Mouse (Mus musculus): ENCODE results near the gene Chchd6. TPM values are rescaled to one million over a fixed set of nuclear protein-coding genes. Genes with fewer than 3 reads are reported as not detected.

Chchd6 gene
- total and polyA plus RNA-seq, 2 experiments from 2014 or later = 105 to 180 TPM

DNA sequence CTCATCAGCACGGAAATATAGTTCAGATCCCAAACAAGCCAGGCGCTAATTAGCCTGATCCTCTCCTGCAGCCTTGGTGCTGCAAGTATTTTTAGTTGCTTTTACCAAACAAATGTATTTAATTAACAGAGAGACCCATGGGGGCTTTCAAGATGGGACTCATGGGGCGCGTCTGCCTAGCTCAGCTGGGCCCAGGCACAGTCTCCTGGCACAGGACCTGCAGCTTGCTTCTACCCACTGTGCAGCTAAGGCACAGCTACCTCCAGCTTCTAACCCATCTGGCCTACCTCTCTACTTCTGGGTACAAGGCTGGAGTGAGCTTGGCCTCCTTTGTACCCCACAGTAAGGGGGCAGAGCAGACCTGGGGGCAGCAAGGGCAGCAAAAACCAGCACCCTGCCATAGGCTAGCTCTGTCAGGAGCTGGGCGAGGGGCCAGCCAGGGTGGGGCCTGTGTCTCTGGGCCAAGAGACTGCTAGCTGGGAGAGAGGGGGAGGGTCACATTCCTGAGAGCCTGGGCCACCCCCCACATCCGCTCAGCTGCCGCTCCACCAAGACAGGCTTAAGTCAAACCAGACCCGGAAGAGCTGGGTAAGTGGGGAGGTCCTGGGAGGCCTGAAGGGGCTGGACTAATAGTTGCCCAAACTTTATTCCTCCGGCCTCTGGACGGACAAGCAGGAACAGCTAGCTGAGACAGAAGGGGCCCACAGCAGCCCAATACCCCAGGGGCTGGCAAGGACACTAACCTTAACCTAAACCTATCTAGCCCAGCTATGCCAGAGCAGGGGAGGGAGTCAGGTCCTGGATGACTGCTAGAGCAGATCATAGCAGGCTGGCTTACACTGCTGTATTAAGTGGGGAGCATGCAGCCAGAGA is 250.6 kb downstream of the Chchd6 start:
- H3K4me3 ChIP-seq (ENCODE audit: low read length) = no peak overlapping the region
- 30% methylated on average over 10 of the region's 10 CpGs for WGBS
- peaks cover 22% of the 10 kb centered on the region; the same call in 1 of the 2 replicates for H3K36me3 ChIP-seq (ENCODE audit: insufficient read depth, low read length)
- H3K27me3 ChIP-seq (ENCODE audit: insufficient read depth, low read length) = no peaks in the 10 kb centered on the region
- H3K4me1 ChIP-seq (ENCODE audit: insufficient read depth, low read length) = peaks cover 20% of the 10 kb centered on the region
- TF ChIP-seq CTCF (IDR thresholded peaks at IDR 0.05; ENCODE audit: low read depth) = no peak
- peak; percentile 53 for DNase-seq (ENCODE audit: low spot score)
- no peaks in the 10 kb centered on the region for H3K9me3 ChIP-seq (ENCODE audit: low read length)
- H3K27ac ChIP-seq = peak overlapping the region; percentile 23; the same call in 1 of the 2 replicates
- H3K4me2 ChIP-seq (ENCODE audit: low read depth, low read length) = no peak overlapping the region
- peak; percentile 41; the same call in 1 of the 2 replicates for ATAC-seq
- no peak overlapping the region for H3K9ac ChIP-seq (replicated peaks; ENCODE audit: low read length)

DNA sequence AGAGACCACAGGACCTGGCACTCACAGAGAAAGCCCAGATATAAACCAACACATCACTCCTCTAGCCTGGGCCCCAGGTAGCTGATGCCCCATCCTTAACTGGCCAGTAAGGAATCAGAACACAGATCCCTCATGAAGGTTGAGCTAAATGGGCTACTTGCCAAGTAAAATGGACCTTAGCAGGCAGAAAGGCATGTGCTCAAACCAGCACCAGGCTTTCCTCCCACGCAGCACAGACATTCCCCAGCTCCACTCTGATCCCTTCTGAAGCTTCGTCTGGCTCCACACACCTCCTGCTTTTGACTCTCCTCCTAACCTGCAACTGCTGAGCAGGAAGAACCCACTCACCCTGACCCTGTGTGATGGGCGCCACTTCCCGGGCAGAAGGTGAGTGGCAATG is 253.5 kb downstream of the Chchd6 start:
- no peak overlapping the region for H3K4me2 ChIP-seq (ENCODE audit: low read depth, low read length)
- WGBS = 85% methylated on average over 4 of the region's 4 CpGs
- H3K9ac ChIP-seq (replicated peaks; ENCODE audit: low read length) = no peak overlapping the region
- no peaks in the 10 kb centered on the region for H3K9me3 ChIP-seq (ENCODE audit: low read length)
- DNase-seq (ENCODE audit: low spot score) (no peak), ATAC-seq (no peak)
- H3K4me3 ChIP-seq (ENCODE audit: low read length) = no peak overlapping the region
- no peak overlapping the region for H3K27ac ChIP-seq
- peaks cover 13% of the 10 kb centered on the region for H3K4me1 ChIP-seq (ENCODE audit: insufficient read depth, low read length)
- TF ChIP-seq CTCF (IDR thresholded peaks at IDR 0.05; ENCODE audit: low read depth) = no peak
- no peaks in the 10 kb centered on the region for H3K27me3 ChIP-seq (ENCODE audit: insufficient read depth, low read length)
- H3K36me3 ChIP-seq (ENCODE audit: insufficient read depth, low read length) = peaks cover 41% of the 10 kb centered on the region

DNA sequence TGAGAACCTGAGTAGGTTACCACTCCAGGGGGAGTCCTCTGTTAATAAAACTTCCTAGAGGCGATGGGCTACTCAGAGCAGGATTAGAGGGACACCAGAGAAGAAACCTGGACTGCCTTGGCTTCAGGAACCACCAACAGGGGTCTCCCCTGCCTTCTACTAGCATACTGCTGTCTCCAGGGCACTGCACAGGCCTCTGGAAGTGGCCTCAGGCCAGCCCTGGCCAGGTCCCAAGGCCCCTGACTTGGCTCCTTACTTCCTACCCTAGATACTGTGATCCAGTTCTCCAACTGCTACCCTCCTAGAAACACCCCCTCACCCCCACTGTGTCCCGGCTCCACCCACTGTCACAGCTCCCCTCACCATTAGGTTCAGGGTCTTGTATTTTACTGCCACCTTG is 256.0 kb downstream of the Chchd6 start:
- ATAC-seq (peak; percentile 80), DNase-seq (ENCODE audit: low spot score) (peak; percentile 71)
- Histone ChIP-seq H3K9ac (replicated peaks; ENCODE audit: low read length) (no peak overlapping the region), H3K4me2 (ENCODE audit: low read depth, low read length) (no peak overlapping the region), H3K4me1 (ENCODE audit: insufficient read depth, low read length) (peaks cover 2% of the 10 kb centered on the region; the same call in 1 of the 2 replicates), H3K27ac (no peak overlapping the region), H3K27me3 (ENCODE audit: insufficient read depth, low read length) (no peaks in the 10 kb centered on the region), H3K9me3 (ENCODE audit: low read length) (no peaks in the 10 kb centered on the region), H3K4me3 (ENCODE audit: low read length) (no peak overlapping the region), H3K36me3 (ENCODE audit: insufficient read depth, low read length) (peaks cover 56% of the 10 kb centered on the region)
- WGBS = 64% methylated on average over 2 of the region's 2 CpGs
- peak; percentile 62 for TF ChIP-seq CTCF (IDR thresholded peaks at IDR 0.05; ENCODE audit: low read depth)

DNA sequence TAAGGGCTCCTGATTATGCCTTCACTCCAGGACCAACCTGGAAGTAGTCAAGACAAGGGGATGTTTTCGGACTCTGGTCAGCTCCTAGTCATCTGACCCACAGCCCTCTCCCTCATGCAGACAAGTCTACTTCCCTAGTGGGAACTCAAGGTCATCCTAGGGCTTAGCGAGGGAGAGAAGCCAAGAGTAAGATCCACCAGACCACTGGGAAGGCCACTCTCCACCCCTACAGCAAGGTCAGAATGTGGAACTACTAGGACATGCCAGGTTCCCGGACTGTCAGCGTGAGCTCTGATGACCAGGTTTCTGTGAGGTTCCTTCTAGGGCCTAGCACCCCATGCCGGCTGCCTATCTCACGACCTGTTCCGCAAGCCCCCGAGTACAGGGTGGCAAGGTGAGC is 256.7 kb downstream of the Chchd6 start:
- H3K27me3 ChIP-seq (ENCODE audit: insufficient read depth, low read length) = no peaks in the 10 kb centered on the region
- no peak for TF ChIP-seq CTCF (IDR thresholded peaks at IDR 0.05; ENCODE audit: low read depth)
- H3K4me1 ChIP-seq (ENCODE audit: insufficient read depth, low read length) = peaks cover 4% of the 10 kb centered on the region; the same call in 1 of the 2 replicates
- peaks cover 57% of the 10 kb centered on the region for H3K36me3 ChIP-seq (ENCODE audit: insufficient read depth, low read length)
- H3K27ac ChIP-seq = no peak overlapping the region
- no peak overlapping the region for H3K9ac ChIP-seq (replicated peaks; ENCODE audit: low read length)
- DNase-seq (ENCODE audit: low spot score) = no peak
- H3K9me3 ChIP-seq (ENCODE audit: low read length) = no peaks in the 10 kb centered on the region
- no peak overlapping the region for H3K4me3 ChIP-seq (ENCODE audit: low read length)
- WGBS = 92% methylated on average over 8 of the region's 8 CpGs
- ATAC-seq = no peak
- no peak overlapping the region for H3K4me2 ChIP-seq (ENCODE audit: low read depth, low read length)

DNA sequence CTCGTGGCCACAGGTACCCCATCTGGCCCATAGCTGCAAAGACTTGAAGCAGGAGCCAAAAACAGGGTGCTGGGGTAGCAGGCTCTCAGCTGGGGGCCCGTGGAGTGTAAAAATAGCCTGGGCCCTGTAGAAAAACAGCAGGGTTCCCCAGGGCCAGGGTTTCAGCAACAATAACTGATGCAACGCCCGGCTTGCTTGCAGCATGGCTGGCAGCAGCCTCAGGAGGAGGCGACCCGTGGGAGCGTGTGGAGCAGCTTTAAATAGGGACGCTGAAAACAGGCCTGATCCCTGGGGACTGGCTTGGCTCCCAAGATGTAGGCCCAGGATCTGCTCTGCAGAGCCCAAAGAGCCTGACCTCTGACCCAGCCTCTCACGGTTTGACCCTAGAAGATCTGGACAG is 257.9 kb downstream of the Chchd6 start:
- H3K27me3 ChIP-seq (ENCODE audit: insufficient read depth, low read length) = no peaks in the 10 kb centered on the region
- H3K36me3 ChIP-seq (ENCODE audit: insufficient read depth, low read length) = peaks cover 65% of the 10 kb centered on the region
- H3K9ac ChIP-seq (replicated peaks; ENCODE audit: low read length) = no peak overlapping the region
- DNase-seq (ENCODE audit: low spot score) (no peak), ATAC-seq (no peak)
- no peak overlapping the region for H3K4me2 ChIP-seq (ENCODE audit: low read depth, low read length)
- 63% methylated on average over 9 of the region's 9 CpGs for WGBS
- H3K9me3 ChIP-seq (ENCODE audit: low read length) = no peaks in the 10 kb centered on the region
- H3K4me1 ChIP-seq (ENCODE audit: insufficient read depth, low read length) = peaks cover 4% of the 10 kb centered on the region; the same call in 1 of the 2 replicates
- H3K27ac ChIP-seq = no peak overlapping the region
- no peak overlapping the region for H3K4me3 ChIP-seq (ENCODE audit: low read length)
- TF ChIP-seq CTCF (IDR thresholded peaks at IDR 0.05; ENCODE audit: low read depth) = no peak

DNA sequence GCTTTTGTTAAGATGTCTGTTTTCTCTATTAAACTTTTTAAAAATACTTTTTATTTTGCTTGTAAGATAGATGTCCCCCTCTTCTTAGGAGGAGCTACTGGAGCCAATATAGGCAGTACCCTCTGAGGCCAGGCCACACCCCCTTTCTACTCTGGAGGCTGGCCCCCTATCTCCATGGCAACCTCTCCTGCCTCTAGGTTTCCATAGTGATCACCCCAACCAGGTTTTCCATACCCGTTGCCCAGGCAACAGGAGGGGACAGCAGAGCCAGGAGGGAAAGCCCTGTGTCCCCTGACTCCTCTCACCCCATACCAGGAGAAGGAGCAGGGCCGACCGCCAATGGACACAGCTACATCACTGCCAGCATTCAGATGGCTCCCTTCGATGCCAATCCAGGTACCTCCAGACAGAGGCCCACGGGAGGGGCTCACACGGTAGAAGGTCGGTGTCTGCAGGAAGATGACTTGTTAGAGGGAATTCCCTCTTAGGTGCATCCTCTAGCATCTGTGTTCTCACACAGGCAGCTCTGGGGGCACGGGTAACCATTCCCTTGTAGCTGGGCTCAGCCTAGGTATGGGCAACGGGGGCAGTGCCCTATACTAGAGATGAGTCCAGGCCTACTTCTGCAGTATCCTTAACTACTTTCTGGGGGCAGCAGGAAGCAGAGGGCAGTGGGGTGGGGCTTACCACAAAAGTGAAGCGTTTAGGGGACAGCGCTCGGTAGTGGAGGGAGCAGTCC is 261.3 kb downstream of the Chchd6 start:
- 33% methylated on average over 12 of the region's 12 CpGs for WGBS
- no peak overlapping the region for H3K4me2 ChIP-seq (ENCODE audit: low read depth, low read length)
- peaks cover 71% of the 10 kb centered on the region for H3K36me3 ChIP-seq (ENCODE audit: insufficient read depth, low read length)
- no peak overlapping the region for H3K4me3 ChIP-seq (ENCODE audit: low read length)
- H3K27me3 ChIP-seq (ENCODE audit: insufficient read depth, low read length) = no peaks in the 10 kb centered on the region
- no peak for TF ChIP-seq CTCF (IDR thresholded peaks at IDR 0.05; ENCODE audit: low read depth)
- DNase-seq (ENCODE audit: low spot score) (peak; percentile 84), ATAC-seq (peak; percentile 80)
- no peaks in the 10 kb centered on the region for H3K9me3 ChIP-seq (ENCODE audit: low read length)
- H3K27ac ChIP-seq = no peak overlapping the region
- H3K9ac ChIP-seq (replicated peaks; ENCODE audit: low read length) = no peak overlapping the region
- H3K4me1 ChIP-seq (ENCODE audit: insufficient read depth, low read length) = peaks cover 4% of the 10 kb centered on the region; the same call in 1 of the 2 replicates

Other genes starting within 250 kb of the Chchd6 start
- gene Plxna1, start 233.0 kb downstream of the Chchd6 start, total RNA-seq (2014; rRNA removed) = 135 and 145 TPM in 2 replicates
- gene Plxna1, start 233.0 kb downstream of the Chchd6 start, polyA plus RNA-seq (2015; fragmentation: Nextera tagmentation; extraction: Ambion mirVana) = 25.3 and 30.6 TPM in 2 replicates
- gene Txnrd3, start 48.3 kb upstream of the Chchd6 start, total RNA-seq (2014; rRNA removed) = 15.0 and 17.6 TPM in 2 replicates
- gene Txnrd3, start 48.3 kb upstream of the Chchd6 start, polyA plus RNA-seq (2015; fragmentation: Nextera tagmentation; extraction: Ambion mirVana) = 17.4 and 18.8 TPM in 2 replicates
- gene Vmn1r40, start 111.9 kb upstream of the Chchd6 start, total RNA-seq (2014; rRNA removed) = not detected in 2 replicates
- not detected in 2 replicates for gene Vmn1r40, start 111.9 kb upstream of the Chchd6 start, polyA plus RNA-seq (2015; fragmentation: Nextera tagmentation; extraction: Ambion mirVana)
- not detected in 2 replicates for gene Vmn1r41, start 145.1 kb upstream of the Chchd6 start, total RNA-seq (2014; rRNA removed)
- not detected in 2 replicates for gene Vmn1r41, start 145.1 kb upstream of the Chchd6 start, polyA plus RNA-seq (2015; fragmentation: Nextera tagmentation; extraction: Ambion mirVana)

All from hindbrain, postnatal 0 days (tissue).